Mouse (Mus musculus) small intestine, adult 2 months (tissue): Measurements from ENCODE around the gene Flvcr2.

Source experiments
- CTCF ChIP-seq: fragments of 200-500 bp; IDR thresholded peaks from 2 replicates; pipeline ENCODE4 v1.5.1; 2012; ENCODE audit warnings: low read depth, mild to moderate bottlenecking, control low read depth, inconsistent platforms, low read length, moderate library complexity, mixed read lengths; ENCODE audit not compliant: insufficient replicate concordance, insufficient read length; ENCODE audit errors: extremely low read depth
- POLR2A ChIP-seq: fragments of 200-500 bp; IDR thresholded peaks from 2 replicates; pipeline ENCODE4 v1.6.1; 2012; ENCODE audit warnings: low read depth, mild to moderate bottlenecking, control low read depth, inconsistent platforms, low read length, moderate library complexity

GRCm38 (mm10) chr12:85825822-85826221, 79.5 kb downstream of the Flvcr2 start:
- TF ChIP-seq CTCF: no peak
- no peak for TF ChIP-seq POLR2A
